Mouse (Mus musculus) C2C12 (cell line): ENCODE data around the gene Abcb1a.

ENCODE experiments used
- CEBPB ChIP-seq: IDR thresholded peaks from one replicate; pipeline ENCODE4 v1.6.1; 2011; ENCODE audit warnings: low read depth, mild to moderate bottlenecking, control low read depth, moderate library complexity
- CTCF ChIP-seq: IDR thresholded peaks from one replicate; pipeline ENCODE4 v1.5.1; 2011; ENCODE audit not compliant: control insufficient read depth, insufficient read depth, insufficient read length
- MAX ChIP-seq: IDR thresholded peaks from one replicate; pipeline ENCODE4 v1.6.1; 2011; ENCODE audit warnings: mild to moderate bottlenecking, control low read depth
- MYOG ChIP-seq: IDR thresholded peaks from one replicate; pipeline ENCODE4 v1.6.1; 2011; ENCODE audit not compliant: control insufficient read depth, insufficient read length; ENCODE audit errors: extremely low read depth

GRCm38 (mm10) chr5:8660738-8661151 lies 868 bp downstream of the Abcb1a start:
- TF ChIP-seq CTCF (no peak), CEBPB (no peak), MYOG (no peak), MAX (no peak)
